ENCODE assay signal across 7 mouse cellular contexts in genomic region chr15:100614218-100614995, GRCm38 (mm10). TPM values are rescaled to one million over a fixed set of nuclear protein-coding genes. Genes with fewer than 3 reads are reported as not detected.
DNase-seq lines count a peak whose midpoint lies in the region; ATAC-seq lines count a peak whose summit lies in the region.

No protein-coding gene starts in this region.

- H3K27me3 ChIP-seq in embryonic facial prominence, embryonic 14.5 days (replicated peaks; ENCODE audit: control insufficient read depth, insufficient read depth, low read length): no peaks in the 10 kb centered on the region
- peaks cover 17% of the 10 kb centered on the region for H3K27me3 ChIP-seq in limb, embryonic 10.5 days (ENCODE audit: low read depth, poor library complexity, severe bottlenecking)
- H3K27me3 ChIP-seq in neural tube, embryonic 13.5 days: no peaks in the 10 kb centered on the region

- no peak for ATAC-seq in embryonic facial prominence, embryonic 14.5 days (ENCODE audit: low read depth)
- ATAC-seq in neural tube, embryonic 13.5 days (ENCODE audit: low read depth): peak; percentile 0

- H3K4me2 ChIP-seq in embryonic facial prominence, embryonic 14.5 days (ENCODE audit: low read depth, low read length): peak overlapping the region; percentile 77
- peak overlapping the region; percentile 74 for H3K4me2 ChIP-seq in neural tube, embryonic 13.5 days

- H3K9me3 ChIP-seq in embryonic facial prominence, embryonic 14.5 days (ENCODE audit: control insufficient read depth, low read length): no peaks in the 10 kb centered on the region
- no peaks in the 10 kb centered on the region for H3K9me3 ChIP-seq in limb, embryonic 10.5 days (replicated peaks)
- H3K9me3 ChIP-seq in neural tube, embryonic 13.5 days: no peaks in the 10 kb centered on the region

- H3K9ac ChIP-seq in embryonic facial prominence, embryonic 14.5 days (ENCODE audit: low read depth, low read length): peak overlapping the region; percentile 63
- peak overlapping the region; percentile 70 for H3K9ac ChIP-seq in neural tube, embryonic 13.5 days

- intact Hi-C loops in left cerebral cortex, postnatal 25 days (cut with DNase I): loop anchor here (2.0 kb wide), 1 partner anchor 120 kb away; the partner anchor contains the start of gene Csrnp2

- DNase-seq in left cerebral cortex, adult 11 months (ENCODE audit: low spot score): peak; percentile 33
- no peak for DNase-seq in left cerebral cortex, postnatal 25 days (ENCODE audit: low spot score in 2 of 2)
- peak; percentile 17 for DNase-seq in T-cell, adult 2 months (ENCODE audit: low spot score)
- no peak for DNase-seq in embryonic facial prominence, embryonic 14.5 days (ENCODE audit: low spot score)
- peak; percentile 42 for DNase-seq in limb, embryonic 10.5 days (ENCODE audit: low spot score)
- DNase-seq in MN1 (ENCODE audit: low spot score): no peak

- H3K4me1 ChIP-seq in embryonic facial prominence, embryonic 14.5 days (ENCODE audit: control insufficient read depth, insufficient read depth, low read length): no peaks in the 10 kb centered on the region; the same call in 1 of the 2 replicates
- H3K4me1 ChIP-seq in limb, embryonic 10.5 days: peaks cover 23% of the 10 kb centered on the region
- H3K4me1 ChIP-seq in neural tube, embryonic 13.5 days (replicated peaks): peaks cover 28% of the 10 kb centered on the region

- 11% methylated on average over 42 of the region's 43 CpGs for WGBS in embryonic facial prominence, embryonic 14.5 days
- 11% methylated on average over 43 of the region's 43 CpGs for WGBS in limb, embryonic 10.5 days
- WGBS in neural tube, embryonic 13.5 days: 9% methylated on average over 43 of the region's 43 CpGs

- H3K27ac ChIP-seq in embryonic facial prominence, embryonic 14.5 days (replicated peaks; ENCODE audit: low read depth, low read length): peak overlapping the region; percentile 78
- H3K27ac ChIP-seq in limb, embryonic 10.5 days: peak overlapping the region; percentile 97
- H3K27ac ChIP-seq in neural tube, embryonic 13.5 days (replicated peaks): peak overlapping the region; percentile 98

- peak overlapping the region; percentile 98 for H3K4me3 ChIP-seq in embryonic facial prominence, embryonic 14.5 days (ENCODE audit: low read depth, low read length)
- peak overlapping the region; percentile 97 for H3K4me3 ChIP-seq in limb, embryonic 10.5 days
- H3K4me3 ChIP-seq in neural tube, embryonic 13.5 days: peak overlapping the region; percentile 93

- peaks cover 19% of the 10 kb centered on the region for H3K36me3 ChIP-seq in embryonic facial prominence, embryonic 14.5 days (ENCODE audit: control insufficient read depth, insufficient read depth, low read length)
- peaks cover 25% of the 10 kb centered on the region for H3K36me3 ChIP-seq in limb, embryonic 10.5 days
- peaks cover 25% of the 10 kb centered on the region for H3K36me3 ChIP-seq in neural tube, embryonic 13.5 days

RNA-seq across cellular contexts. Expression of gene Dazap2, which starts 0.7 kb away (rescaled TPM):
- total RNA-seq in left cerebral cortex, postnatal 25 days (2021): 100 to 1,000 TPM; 109 to 112 TPM
- 185 and 189 TPM in 2 replicates for polyA plus RNA-seq in embryonic facial prominence, embryonic 14.5 days (2014; fragmentation: Nextera tagmentation; extraction: Ambion mirVana)
- 189 and 195 TPM in 2 replicates for polyA plus RNA-seq in limb, embryonic 10.5 days (2016; fragmentation: Nextera tagmentation; extraction: Ambion mirVana)
- polyA plus RNA-seq in neural tube, embryonic 13.5 days (2015; fragmentation: Nextera tagmentation; extraction: Ambion mirVana): 161 and 162 TPM in 2 replicates

RNA-seq across cellular contexts. Expression of gene Pou6f1, which starts 14.6 kb away (rescaled TPM):
- total RNA-seq in left cerebral cortex, postnatal 25 days (2021): 100 to 1,000 TPM; 132 to 133 TPM
- polyA plus RNA-seq in embryonic facial prominence, embryonic 14.5 days (2014; fragmentation: Nextera tagmentation; extraction: Ambion mirVana): 8.3 and 10.1 TPM in 2 replicates
- 1.1 and 2.9 TPM in 2 replicates for polyA plus RNA-seq in limb, embryonic 10.5 days (2016; fragmentation: Nextera tagmentation; extraction: Ambion mirVana)
- polyA plus RNA-seq in neural tube, embryonic 13.5 days (2015; fragmentation: Nextera tagmentation; extraction: Ambion mirVana): 38.8 and 41.6 TPM in 2 replicates

RNA-seq across cellular contexts. Expression of gene Smagp, which starts 22.3 kb away (rescaled TPM):
- 1 to 10 TPM; 1.6 to 2.2 TPM for total RNA-seq in left cerebral cortex, postnatal 25 days (2021)
- 15.8 and 17.2 TPM in 2 replicates for polyA plus RNA-seq in embryonic facial prominence, embryonic 14.5 days (2014; fragmentation: Nextera tagmentation; extraction: Ambion mirVana)
- polyA plus RNA-seq in limb, embryonic 10.5 days (2016; fragmentation: Nextera tagmentation; extraction: Ambion mirVana): 5.0 and 6.7 TPM in 2 replicates
- polyA plus RNA-seq in neural tube, embryonic 13.5 days (2015; fragmentation: Nextera tagmentation; extraction: Ambion mirVana): 3.1 and 4.1 TPM in 2 replicates

RNA-seq across cellular contexts. Expression of gene Bin2, which starts 54.9 kb away (rescaled TPM):
- total RNA-seq in left cerebral cortex, postnatal 25 days (2021): 1 to 10 TPM; 5.5 to 6.7 TPM
- 2.3 and 2.4 TPM in 2 replicates for polyA plus RNA-seq in embryonic facial prominence, embryonic 14.5 days (2014; fragmentation: Nextera tagmentation; extraction: Ambion mirVana)
- 2.6 and 3.5 TPM in 2 replicates for polyA plus RNA-seq in limb, embryonic 10.5 days (2016; fragmentation: Nextera tagmentation; extraction: Ambion mirVana)
- 2.8 and 3.7 TPM in 2 replicates for polyA plus RNA-seq in neural tube, embryonic 13.5 days (2015; fragmentation: Nextera tagmentation; extraction: Ambion mirVana)

Comparison
In these comparisons a context has a peak if more than half of its experiments do, and no peak if none do; other contexts are left out.
1. DNase-seq: peak in left cerebral cortex, adult 11 months (single experiment), T-cell, adult 2 months (single experiment) and limb, embryonic 10.5 days (single experiment); none in left cerebral cortex, postnatal 25 days (0 of 2), embryonic facial prominence, embryonic 14.5 days (single experiment) and MN1 (single experiment).
2. Peak in every context shown above with its lines, with median percentiles within 50 percentile points of each other: H3K27ac ChIP-seq and H3K4me3 ChIP-seq.